Mouse (Mus musculus) cerebellum, adult 18-20 months (tissue): ENCODE results near the gene Tbx15.
"Not testable (repeated sequence)": the region's sequence is repeated elsewhere in the genome, so short reads cannot be mapped to it uniquely, and the experiment has no call there.

ENCODE experiments used
- DNase-seq, 2 experiments: peaks; one replicate each; pipeline ENCODE4 v3.0.0; 2021

Tbx15 gene

GRCm38 (mm10) chr3:99279718-99280117 lies 39.5 kb downstream of the Tbx15 start:
- DNase-seq, result no peak

GRCm38 (mm10) chr3:99281453-99281852 lies 41.3 kb downstream of the Tbx15 start:
- no peak for DNase-seq

GRCm38 (mm10) chr3:99288302-99288701 lies 48.1 kb downstream of the Tbx15 start:
- no peak for DNase-seq

GRCm38 (mm10) chr3:99290064-99290702 lies 50.0 kb downstream of the Tbx15 start:
- DNase-seq, result no peak

GRCm38 (mm10) chr3:99290878-99291277 lies 50.7 kb downstream of the Tbx15 start:
- no peak for DNase-seq

GRCm38 (mm10) chr3:99291386-99291785 lies 51.2 kb downstream of the Tbx15 start:
- DNase-seq, result no peak

GRCm38 (mm10) chr3:99292531-99292931 lies 52.4 kb downstream of the Tbx15 start:
- DNase-seq, result no peak

- DNase-seq, result not testable (repeated sequence)
Measured at GRCm38 (mm10) chr3:99294209-99294608, 54.0 kb downstream of the Tbx15 start.

GRCm38 (mm10) chr3:99295301-99295700 lies 55.1 kb downstream of the Tbx15 start:
- DNase-seq, result no peak

- no peak for DNase-seq
Measured at GRCm38 (mm10) chr3:99296186-99296585, 56.0 kb downstream of the Tbx15 start.

- DNase-seq, result no peak
Measured at GRCm38 (mm10) chr3:99300846-99301245, 60.7 kb downstream of the Tbx15 start.

- no peak for DNase-seq
Measured at GRCm38 (mm10) chr3:99310877-99311276, 70.7 kb downstream of the Tbx15 start.

- no peak for DNase-seq
Measured at GRCm38 (mm10) chr3:99311943-99312635, 71.9 kb downstream of the Tbx15 start.

- no peak for DNase-seq
Measured at GRCm38 (mm10) chr3:99322345-99322744, 82.2 kb downstream of the Tbx15 start.

GRCm38 (mm10) chr3:99329316-99329715 lies 89.1 kb downstream of the Tbx15 start:
- no peak for DNase-seq

GRCm38 (mm10) chr3:99331086-99331485 lies 90.9 kb downstream of the Tbx15 start:
- no peak for DNase-seq

GRCm38 (mm10) chr3:99336866-99337265 lies 96.7 kb downstream of the Tbx15 start:
- no peak for DNase-seq

- DNase-seq, result no peak
Measured at GRCm38 (mm10) chr3:99338756-99339155, 98.6 kb downstream of the Tbx15 start.

- no peak for DNase-seq
Measured at GRCm38 (mm10) chr3:99340021-99340420, 99.8 kb downstream of the Tbx15 start.

- DNase-seq, result no peak
Measured at GRCm38 (mm10) chr3:99379616-99380250, 139.6 kb downstream of the Tbx15 start.

- no peak for DNase-seq
Measured at GRCm38 (mm10) chr3:99387127-99387526, 146.9 kb downstream of the Tbx15 start.
